Mouse (Mus musculus) limb, embryonic 15.5 days (tissue): ENCODE results near the gene Nckap1l. TPM values are rescaled to one million over a fixed set of nuclear protein-coding genes. Genes with fewer than 3 reads are reported as not detected.

Source experiments
- ATAC-seq: fragments of 200-750 bp; cut with Nextera tagmentation; 2 replicates; pipeline ENCODE4 v1.8.0; 2017; ENCODE audit warnings: low read depth, moderate TSS enrichment; ENCODE audit not compliant: insufficient number of reproducible peaks, low FRiP score, low TSS enrichment
- H3K27ac ChIP-seq: fragments of 300-500 bp; sonication (generic); 2 replicates; pipeline ENCODE4 v1.5.1; 2015; ENCODE audit warnings: moderate library complexity, mild to moderate bottlenecking, inconsistent platforms
- H3K27me3 ChIP-seq: fragments of 300-500 bp; sonication (generic); 2 replicates; pipeline ENCODE4 v1.6.1; 2015; ENCODE audit warnings: inconsistent platforms
- H3K36me3 ChIP-seq: fragments of 300-500 bp; sonication (generic); 2 replicates; pipeline ENCODE4 v1.6.1; 2015; ENCODE audit warnings: inconsistent platforms
- H3K4me1 ChIP-seq: fragments of 300-500 bp; sonication (generic); 2 replicates; pipeline ENCODE4 v1.6.1; 2015; ENCODE audit warnings: inconsistent platforms
- H3K4me2 ChIP-seq: fragments of 300-500 bp; sonication (generic); 2 replicates; pipeline ENCODE4 v1.6.1; 2015; ENCODE audit warnings: mild to moderate bottlenecking, inconsistent platforms
- H3K4me3 ChIP-seq: fragments of 300-500 bp; sonication (generic); 2 replicates; pipeline ENCODE4 v1.5.1; 2015; ENCODE audit warnings: mild to moderate bottlenecking, inconsistent platforms
- H3K9ac ChIP-seq: fragments of 300-500 bp; sonication (generic); 2 replicates; pipeline ENCODE4 v1.6.1; 2015; ENCODE audit warnings: inconsistent platforms
- H3K9me3 ChIP-seq: fragments of 300-500 bp; sonication (generic); 2 replicates; pipeline ENCODE4 v1.6.1; 2016; ENCODE audit warnings: inconsistent platforms
- WGBS: fragments of 180-500 bp; shearing (Covaris S2); methylation state at CpG from one replicate; pipeline ENCODE4 v1.1.7; 2015; 5-methylcytosine and 5-hydroxymethylcytosine counted together
- polyA plus RNA-seq: library from polyadenylated mRNA; unstranded; fragments of >200 nt; fragmentation: Nextera tagmentation; extraction: Ambion mirVana; gene quantifications from 2 replicates; pipeline ENCODE4 v1.2.1, GENCODE M21; 2015

Nckap1l gene
- polyA plus RNA-seq, 1 experiment from 2014 or later, result 5.0 TPM

GRCm38 (mm10) chr15:103522458-103523099 lies 69.0 kb downstream of the Nckap1l start:
- 56% methylated on average over 3 of the region's 3 CpGs for WGBS
- no peaks in the 10 kb centered on the region for H3K27me3 ChIP-seq
- H3K4me3 ChIP-seq, result no peak overlapping the region
- H3K9me3 ChIP-seq, result no peaks in the 10 kb centered on the region
- H3K36me3 ChIP-seq, result no peaks in the 10 kb centered on the region
- no peak overlapping the region for H3K9ac ChIP-seq
- H3K4me1 ChIP-seq, result peaks cover 15% of the 10 kb centered on the region
- ATAC-seq, result no peak
- H3K4me2 ChIP-seq, result no peak overlapping the region
- no peak overlapping the region for H3K27ac ChIP-seq

GRCm38 (mm10) chr15:103523156-103523555 lies 69.6 kb downstream of the Nckap1l start:
- no peak for ATAC-seq
- Histone ChIP-seq H3K9me3 (no peaks in the 10 kb centered on the region), H3K9ac (no peak overlapping the region)

GRCm38 (mm10) chr15:103530372-103530771 lies 76.8 kb downstream of the Nckap1l start:
- Histone ChIP-seq H3K9me3 (no peaks in the 10 kb centered on the region), H3K36me3 (no peaks in the 10 kb centered on the region), H3K9ac (no peak overlapping the region), H3K27me3 (peaks cover 2% of the 10 kb centered on the region; the same call in 1 of the 2 replicates), H3K27ac (no peak overlapping the region), H3K4me3 (no peak overlapping the region), H3K4me1 (no peaks in the 10 kb centered on the region), H3K4me2 (no peak overlapping the region)
- WGBS, result 7% methylated on average over 5 of the region's 5 CpGs
- no peak for ATAC-seq

More at GRCm38 (mm10) chr15:103523156-103523555, 69.6 kb downstream of the Nckap1l start:
- no peaks in the 10 kb centered on the region for H3K27me3 ChIP-seq
- H3K4me1 ChIP-seq, result peaks cover 15% of the 10 kb centered on the region
- H3K4me3 ChIP-seq, result no peak overlapping the region
- no peak overlapping the region for H3K4me2 ChIP-seq
- H3K36me3 ChIP-seq, result no peaks in the 10 kb centered on the region
- 57% methylated on average over 3 of the region's 3 CpGs for WGBS
- H3K27ac ChIP-seq, result no peak overlapping the region

- 84% methylated on average over 7 of the region's 7 CpGs for WGBS
- H3K4me2 ChIP-seq, result no peak overlapping the region
- H3K27me3 ChIP-seq, result peaks cover 26% of the 10 kb centered on the region
- H3K9me3 ChIP-seq, result no peaks in the 10 kb centered on the region
- no peaks in the 10 kb centered on the region for H3K36me3 ChIP-seq
- ATAC-seq, result no peak
- H3K27ac ChIP-seq, result no peak overlapping the region
- no peak overlapping the region for H3K9ac ChIP-seq
- no peak overlapping the region for H3K4me3 ChIP-seq
- H3K4me1 ChIP-seq, result peaks cover 24% of the 10 kb centered on the region
Measured at GRCm38 (mm10) chr15:103534054-103534620, 80.5 kb downstream of the Nckap1l start.

- WGBS, result 82% methylated on average over 2 of the region's 2 CpGs
- Histone ChIP-seq H3K9me3 (no peaks in the 10 kb centered on the region), H3K4me3 (no peak overlapping the region), H3K4me1 (peaks cover 24% of the 10 kb centered on the region), H3K27me3 (peaks cover 28% of the 10 kb centered on the region), H3K36me3 (no peaks in the 10 kb centered on the region), H3K27ac (no peak overlapping the region), H3K4me2 (no peak overlapping the region), H3K9ac (no peak overlapping the region)
- no peak for ATAC-seq
Measured at GRCm38 (mm10) chr15:103535030-103535429, 81.4 kb downstream of the Nckap1l start.

GRCm38 (mm10) chr15:103535786-103536185 lies 82.2 kb downstream of the Nckap1l start:
- no peaks in the 10 kb centered on the region for H3K9me3 ChIP-seq
- no peaks in the 10 kb centered on the region for H3K36me3 ChIP-seq
- H3K27me3 ChIP-seq, result peaks cover 30% of the 10 kb centered on the region
- H3K4me3 ChIP-seq, result no peak overlapping the region
- WGBS, result 60% methylated on average over 1 of the region's 1 CpGs
- H3K9ac ChIP-seq, result no peak overlapping the region
- H3K4me1 ChIP-seq, result peaks cover 24% of the 10 kb centered on the region
- H3K4me2 ChIP-seq, result no peak overlapping the region
- no peak for ATAC-seq
- H3K27ac ChIP-seq, result no peak overlapping the region

GRCm38 (mm10) chr15:103536456-103536855 lies 82.9 kb downstream of the Nckap1l start:
- Histone ChIP-seq H3K36me3 (no peaks in the 10 kb centered on the region), H3K9ac (no peak overlapping the region), H3K4me1 (peaks cover 24% of the 10 kb centered on the region), H3K9me3 (no peaks in the 10 kb centered on the region), H3K4me2 (peak overlapping the region; percentile 97; the same call in 1 of the 2 replicates), H3K27ac (0 out of 2 replicates have a peak overlapping the region, but pooled peaks have one; percentile 2), H3K4me3 (peak overlapping the region; percentile 63), H3K27me3 (peaks cover 30% of the 10 kb centered on the region)
- WGBS, result 43% methylated on average over 2 of the region's 2 CpGs
- no peak for ATAC-seq

GRCm38 (mm10) chr15:103537011-103537821 lies 83.6 kb downstream of the Nckap1l start:
- peak overlapping the region; percentile 63 for H3K4me3 ChIP-seq
- 0 out of 2 replicates have a peak overlapping the region, but pooled peaks have one; percentile 2 for H3K27ac ChIP-seq
- H3K9ac ChIP-seq, result peak overlapping the region; percentile 54
- H3K36me3 ChIP-seq, result no peaks in the 10 kb centered on the region
- peaks cover 30% of the 10 kb centered on the region for H3K27me3 ChIP-seq
- WGBS, result 1% methylated on average over 36 of the region's 37 CpGs
- peaks cover 24% of the 10 kb centered on the region for H3K4me1 ChIP-seq
- peak overlapping the region; percentile 97 for H3K4me2 ChIP-seq
- ATAC-seq, result no peak
- no peaks in the 10 kb centered on the region for H3K9me3 ChIP-seq

- WGBS, result under 1% methylated on average over 36 of the region's 36 CpGs
- Histone ChIP-seq H3K9ac (peak within 1 kb of the TSS; percentile 54), H3K4me1 (peaks cover 24% of the 10 kb centered on the region), H3K27ac (0 out of 2 replicates have a peak within 1 kb of the TSS, but pooled peaks have one; percentile 2), H3K4me3 (peak within 1 kb of the TSS; percentile 63), H3K36me3 (no peaks in the 10 kb centered on the region), H3K4me2 (peak within 1 kb of the TSS; percentile 97), H3K27me3 (peaks cover 30% of the 10 kb centered on the region), H3K9me3 (no peaks in the 10 kb centered on the region)
- peak; percentile 42; the same call in 1 of the 2 replicates for ATAC-seq
Measured at GRCm38 (mm10) chr15:103537822-103538213, 84.2 kb downstream of the Nckap1l start, which contains the start of gene Ppp1r1a. TSS of gene Ppp1r1a (minus strand) at chr15:103538003.

- H3K36me3 ChIP-seq, result no peaks in the 10 kb centered on the region
- H3K9ac ChIP-seq, result no peak overlapping the region
- no peak overlapping the region for H3K27ac ChIP-seq
- H3K4me1 ChIP-seq, result peaks cover 24% of the 10 kb centered on the region
- H3K9me3 ChIP-seq, result no peaks in the 10 kb centered on the region
- 63% methylated on average over 2 of the region's 2 CpGs for WGBS
- no peak for ATAC-seq
- H3K27me3 ChIP-seq, result peaks cover 30% of the 10 kb centered on the region
- no peak overlapping the region for H3K4me3 ChIP-seq
- H3K4me2 ChIP-seq, result no peak overlapping the region
Measured at GRCm38 (mm10) chr15:103539259-103539658, 85.7 kb downstream of the Nckap1l start.

- Histone ChIP-seq H3K4me2 (no peak overlapping the region), H3K9me3 (no peaks in the 10 kb centered on the region), H3K27me3 (peaks cover 26% of the 10 kb centered on the region), H3K4me1 (peaks cover 24% of the 10 kb centered on the region), H3K27ac (no peak overlapping the region), H3K9ac (no peak overlapping the region), H3K36me3 (no peaks in the 10 kb centered on the region), H3K4me3 (no peak overlapping the region)
- no peak for ATAC-seq
- WGBS, result 75% methylated on average over 1 of the region's 1 CpGs
Measured at GRCm38 (mm10) chr15:103540646-103541045, 87.1 kb downstream of the Nckap1l start.

- 0 out of 2 replicates have a peak, but pooled peaks cover 15% of the 10 kb centered on the region for H3K27me3 ChIP-seq
- no peak overlapping the region for H3K4me2 ChIP-seq
- H3K4me3 ChIP-seq, result no peak overlapping the region
- no peak overlapping the region for H3K27ac ChIP-seq
- H3K9me3 ChIP-seq, result no peaks in the 10 kb centered on the region
- no peak for ATAC-seq
- peaks cover 13% of the 10 kb centered on the region for H3K4me1 ChIP-seq
- no peak overlapping the region for H3K9ac ChIP-seq
- no peaks in the 10 kb centered on the region for H3K36me3 ChIP-seq
Measured at GRCm38 (mm10) chr15:103542526-103542925, 88.9 kb downstream of the Nckap1l start.
